Mouse (Mus musculus) liver, adult 2 months (tissue): ENCODE measurements at regions not wholly inside any gene's neighbourhood (a gene's known extent, or its start where the extent isn't known, plus 50 kb on each side); places are given as distances from the start of the nearest gene placed in this dataset.

Experiments used
- CTCF ChIP-seq: fragments of 200-500 bp; IDR thresholded peaks from 2 replicates; pipeline ENCODE4 v1.5.1; 2011; ENCODE audit warnings: low read depth, low read length, control low read depth
- POLR2A ChIP-seq: fragments of 200-500 bp; IDR thresholded peaks from 2 replicates; pipeline ENCODE4 v1.6.1; 2011; ENCODE audit warnings: low read length, control low read depth; ENCODE audit not compliant: insufficient read depth; ENCODE audit errors: extremely low read depth

- TF ChIP-seq POLR2A (no peak), CTCF (no peak)
Measured at GRCm38 (mm10) chr8:109248356-109248755, 245.5 kb upstream of the Pmfbp1 start.
